Mouse (Mus musculus) MEL (cell line): ENCODE results near the gene Rragc. TPM values are rescaled to one million over a fixed set of nuclear protein-coding genes. Genes with fewer than 3 reads are reported as not detected.
A peak's percentile ranks its signal among the peaks of the same experiment; 100 is the strongest.

Experiments
- DNase-seq: peaks from one replicate; pipeline ENCODE4 v3.0.0; 2011; ENCODE audit warnings: low read depth, low spot score
- H3K27ac ChIP-seq: 2 replicates; pipeline ENCODE4 v1.5.1; 2012; ENCODE audit warnings: low read depth, mild to moderate bottlenecking, control low read depth, low read length, moderate library complexity; ENCODE audit not compliant: control insufficient read depth
- H3K27me3 ChIP-seq, 2 experiments: fragments of 150-350 bp in 1 of 2; sonication (generic) in 1 of 2; 2 replicates each; pipeline ENCODE4 v1.6.1; 2012; ENCODE audit warnings: low read length in 2 of 2, mild to moderate bottlenecking in 2 of 2, improper control_type of control experiment in 1 of 2, moderate library complexity in 1 of 2; ENCODE audit not compliant: insufficient read depth in 2 of 2, control insufficient read depth in 1 of 2
- H3K36me3 ChIP-seq, 2 experiments: 2 replicates each; pipeline ENCODE4 v1.6.1; 2012 to 2014; ENCODE audit warnings: low read length in 2 of 2, improper control_type of control experiment in 1 of 2, inconsistent platforms in 1 of 2, mild to moderate bottlenecking in 1 of 2; ENCODE audit not compliant: insufficient read depth in 2 of 2, control insufficient read depth in 1 of 2
- H3K4me1 ChIP-seq, 2 experiments: fragments of 150-350 bp in 1 of 2; sonication (generic) in 1 of 2; 2 replicates each; pipeline ENCODE4 v1.6.1; 2012; ENCODE audit warnings: low read length in 2 of 2, improper control_type of control experiment in 1 of 2, mild to moderate bottlenecking in 1 of 2; ENCODE audit not compliant: insufficient read depth in 2 of 2, control insufficient read depth in 1 of 2
- H3K4me3 ChIP-seq, 2 experiments: fragments of 150-350 bp in 1 of 2; sonication (generic) in 1 of 2; 2 replicates each; pipeline ENCODE4 v1.5.1; 2012; ENCODE audit warnings: low read depth in 2 of 2, low read length in 2 of 2, mild to moderate bottlenecking in 2 of 2, moderate library complexity in 2 of 2, control low read depth in 1 of 2, improper control_type of control experiment in 1 of 2; ENCODE audit not compliant: control insufficient read depth in 1 of 2, insufficient read depth in 1 of 2
- H3K79me2 ChIP-seq: 2 replicates; pipeline ENCODE4 v1.6.1; 2012; ENCODE audit warnings: mild to moderate bottlenecking, low read length, moderate library complexity; ENCODE audit not compliant: control insufficient read depth, poor library complexity, insufficient read depth
- H3K9ac ChIP-seq: 2 replicates; pipeline ENCODE4 v1.6.1; 2012; ENCODE audit warnings: low read depth, mild to moderate bottlenecking, control low read depth, low read length, moderate library complexity; ENCODE audit not compliant: control insufficient read depth, poor library complexity, severe bottlenecking
- H3K9me3 ChIP-seq: fragments of 150-350 bp; sonication (generic); replicated peaks from 2 replicates; pipeline ENCODE4 v1.6.1; 2012; ENCODE audit warnings: mild to moderate bottlenecking, low read length, improper control_type of control experiment, moderate library complexity; ENCODE audit not compliant: insufficient read depth
- CTCF ChIP-seq, 3 experiments: IDR thresholded peaks in 2 of 3; conservative IDR thresholded peaks in 1 of 3; 2 replicates each; pipeline ENCODE4 v1.5.1; 2011 to 2012; ENCODE audit warnings: low read length in 3 of 3, low read depth in 2 of 3, mild to moderate bottlenecking in 2 of 3, improper control_type of control experiment in 1 of 3, inconsistent platforms in 1 of 3, mixed read lengths in 1 of 3, moderate library complexity in 1 of 3; ENCODE audit not compliant: control insufficient read depth in 1 of 3, insufficient read depth in 1 of 3, poor library complexity in 1 of 3, severe bottlenecking in 1 of 3
- EP300 ChIP-seq, 2 experiments: IDR thresholded peaks; 2 replicates each; pipeline ENCODE4 v1.6.1; 2011; ENCODE audit warnings: improper control_type of control experiment in 2 of 2, low read length in 2 of 2, low read depth in 1 of 2, mild to moderate bottlenecking in 1 of 2
- ETS1 ChIP-seq: IDR thresholded peaks from 2 replicates; pipeline ENCODE4 v1.6.1; 2012; ENCODE audit warnings: low read depth, mild to moderate bottlenecking, inconsistent platforms, low read length, improper control_type of control experiment, moderate library complexity
- JUND ChIP-seq: IDR thresholded peaks from 2 replicates; pipeline ENCODE4 v1.6.1; 2011; ENCODE audit warnings: low read depth, mild to moderate bottlenecking, improper control_type of control experiment, low read length
- KAT2A ChIP-seq: conservative IDR thresholded peaks from 2 replicates; pipeline ENCODE4 v1.6.1; 2012; ENCODE audit warnings: low read depth, low read length, improper control_type of control experiment, inconsistent platforms
- MAFK ChIP-seq: IDR thresholded peaks from 2 replicates; pipeline ENCODE4 v1.6.1; 2011; ENCODE audit warnings: low read depth, mild to moderate bottlenecking, low read length, improper control_type of control experiment, borderline replicate concordance
- MAX ChIP-seq: IDR thresholded peaks from 2 replicates; pipeline ENCODE4 v1.6.1; 2011; ENCODE audit warnings: low read length, improper control_type of control experiment
- MAZ ChIP-seq: IDR thresholded peaks from 2 replicates; pipeline ENCODE4 v1.6.1; 2012; ENCODE audit warnings: low read depth, mild to moderate bottlenecking, inconsistent platforms, low read length, improper control_type of control experiment
- MEF2A ChIP-seq: IDR thresholded peaks from 2 replicates; pipeline ENCODE4 v1.6.1; 2014; ENCODE audit warnings: low read depth, mild to moderate bottlenecking, inconsistent platforms, low read length, improper control_type of control experiment; ENCODE audit not compliant: poor library complexity, insufficient replicate concordance, severe bottlenecking; ENCODE audit errors: extremely low read depth
- MXI1 ChIP-seq: IDR thresholded peaks from 2 replicates; pipeline ENCODE4 v1.6.1; 2011; ENCODE audit warnings: mild to moderate bottlenecking, low read depth, low read length, improper control_type of control experiment
- NELFE ChIP-seq: IDR thresholded peaks from 2 replicates; pipeline ENCODE4 v1.6.1; 2011; ENCODE audit warnings: low read depth, low read length, improper control_type of control experiment
- NRF1 ChIP-seq: IDR thresholded peaks from 2 replicates; pipeline ENCODE4 v1.6.1; 2014; ENCODE audit warnings: low read depth, mild to moderate bottlenecking, inconsistent platforms, low read length, improper control_type of control experiment, moderate library complexity; ENCODE audit not compliant: poor library complexity, insufficient read depth, severe bottlenecking
- RAD21 ChIP-seq: IDR thresholded peaks from 2 replicates; pipeline ENCODE4 v1.6.1; 2011; ENCODE audit warnings: mild to moderate bottlenecking, low read depth, low read length, improper control_type of control experiment
- RCOR1 ChIP-seq: IDR thresholded peaks from 2 replicates; pipeline ENCODE4 v1.6.1; 2012; ENCODE audit warnings: low read depth, mild to moderate bottlenecking, inconsistent platforms, low read length, improper control_type of control experiment
- SIN3A ChIP-seq: IDR thresholded peaks from 2 replicates; pipeline ENCODE4 v1.6.1; 2012; ENCODE audit warnings: low read length, improper control_type of control experiment, inconsistent platforms
- UBTF ChIP-seq: IDR thresholded peaks from 2 replicates; pipeline ENCODE4 v1.6.1; 2012; ENCODE audit warnings: low read depth, mild to moderate bottlenecking, inconsistent platforms, low read length, improper control_type of control experiment, moderate library complexity, borderline replicate concordance; ENCODE audit not compliant: insufficient read depth
- USF1 ChIP-seq: IDR thresholded peaks from 2 replicates; pipeline ENCODE4 v1.6.1; 2014; ENCODE audit warnings: low read depth, mild to moderate bottlenecking, inconsistent platforms, low read length, improper control_type of control experiment, moderate library complexity
- ZC3H11A ChIP-seq: IDR thresholded peaks from 2 replicates; pipeline ENCODE4 v1.6.1; 2012; ENCODE audit warnings: low read depth, mild to moderate bottlenecking, inconsistent platforms, low read length, improper control_type of control experiment
- ZKSCAN1 ChIP-seq: IDR thresholded peaks from 2 replicates; pipeline ENCODE4 v1.6.1; 2012; ENCODE audit warnings: low read depth, mild to moderate bottlenecking, inconsistent platforms, low read length, improper control_type of control experiment, moderate library complexity
- ZMIZ1 ChIP-seq: IDR thresholded peaks from 2 replicates; pipeline ENCODE4 v1.6.1; 2012; ENCODE audit warnings: low read depth, mild to moderate bottlenecking, inconsistent platforms, low read length, improper control_type of control experiment, moderate library complexity
- ZNF384 ChIP-seq: IDR thresholded peaks from 2 replicates; pipeline ENCODE4 v1.6.1; 2012; ENCODE audit warnings: low read depth, mild to moderate bottlenecking, inconsistent platforms, low read length, improper control_type of control experiment
- polyA plus RNA-seq, 2 experiments: library from polyadenylated mRNA; stranded (reverse) in 1 of 2; unstranded in 1 of 2; fragments of >175 nt in 1 of 2; fragments of >200 nt in 1 of 2; gene quantifications; 2 replicates each; pipeline versions ENCODE4 v1.2.1 to v1.2.4; 2012; ENCODE audit warnings: low replicate concordance in 2 of 2, low read depth in 1 of 2; ENCODE audit not compliant: insufficient read length in 2 of 2, insufficient read depth in 1 of 2, missing spikeins in 1 of 2
- total RNA-seq: library from RNA; depleted of rRNA; stranded (reverse); fragments of 300-350 nt; gene quantifications from 2 replicates; pipeline ENCODE4 v1.2.3, GENCODE M21; 2012

Gene Rragc
- total and polyA plus RNA-seq, 3 experiments: 21.0 to 36.6 TPM; not detected in 1

GRCm38 (mm10) chr4:123957891-123958290 lies 40.6 kb downstream of the Rragc start:
- TF ChIP-seq RAD21 (no peak), MAFK (no peak), MAZ (no peak), EP300 (IDR thresholded peaks at IDR 0.05; ENCODE audit: low read depth in 1 of 2, low read length in 2 of 2) (no peak), ETS1 (no peak), RCOR1 (no peak), CTCF (IDR thresholded peaks at IDR 0.05 in 2 of 3, conservative IDR thresholded peaks at IDR 0.05 in 1 of 3; ENCODE audit: control insufficient read depth in 1 of 3, insufficient read depth in 1 of 3, low read depth in 2 of 3, low read length in 3 of 3, poor library complexity in 1 of 3, severe bottlenecking in 1 of 3) (no peak), MEF2A (no peak), NRF1 (no peak), MXI1 (no peak), SIN3A (no peak), UBTF (no peak), JUND (no peak), KAT2A (no peak), USF1 (no peak)
- H3K79me2 ChIP-seq: no peaks in the 10 kb centered on the region
- H3K36me3 ChIP-seq: peaks cover 0 to 3% of the 10 kb centered on the region in 2 experiments; a peak in 1 of 4 replicates
- H3K27me3 ChIP-seq: peaks cover 0 to 3% of the 10 kb centered on the region in 2 experiments; a peak in 2 of 4 replicates
- H3K4me1 ChIP-seq: peaks cover 0 to 4% of the 10 kb centered on the region in 2 experiments; a peak in 1 of 4 replicates
- no peaks in the 10 kb centered on the region for H3K9me3 ChIP-seq
- no peak for DNase-seq
- H3K9ac ChIP-seq: no peak overlapping the region
- no peak overlapping the region for H3K4me3 ChIP-seq
- H3K27ac ChIP-seq: no peak overlapping the region

- H3K9ac ChIP-seq: no peak overlapping the region
- TF ChIP-seq MAX: no peak
- TF ChIP-seq MAZ: no peak
- no peak for TF ChIP-seq JUND
- no peak for TF ChIP-seq ZNF384
- TF ChIP-seq SIN3A: no peak
- no peak for TF ChIP-seq ETS1
- no peak for TF ChIP-seq ZC3H11A
- TF ChIP-seq NELFE: no peak
- TF ChIP-seq ZMIZ1: no peak
- no peak for TF ChIP-seq ZKSCAN1
- H3K9me3 ChIP-seq: no peaks in the 10 kb centered on the region
- peaks cover 0 to 3% of the 10 kb centered on the region in 2 experiments; a peak in 1 of 4 replicates for H3K36me3 ChIP-seq
- H3K27ac ChIP-seq: no peak overlapping the region
- DNase-seq: peak; percentile 22
- peak overlapping the region in 1 of 2 experiments; percentile 31; a peak in 1 of 4 replicates for H3K4me3 ChIP-seq
- peaks cover 3% of the 10 kb centered on the region in 2 experiments; a peak in 2 of 4 replicates for H3K27me3 ChIP-seq
- no peaks in the 10 kb centered on the region for H3K79me2 ChIP-seq
- H3K4me1 ChIP-seq: peaks cover 0 to 4% of the 10 kb centered on the region in 2 experiments; a peak in 1 of 4 replicates
Measured at GRCm38 (mm10) chr4:123960955-123961354, 43.7 kb downstream of the Rragc start.
